Mouse (Mus musculus) embryonic facial prominence, embryonic 14.5 days (tissue): ENCODE results near the gene Marcks. TPM values are rescaled to one million over a fixed set of nuclear protein-coding genes. Genes with fewer than 3 reads are reported as not detected.

Experiments
- ATAC-seq: fragments of 200-750 bp; cut with Nextera tagmentation; 2 replicates; pipeline ENCODE4 v1.8.0; 2017; ENCODE audit warnings: low read depth, moderate number of reproducible peaks, moderate TSS enrichment
- DNase-seq: peaks from one replicate; pipeline ENCODE4 v3.0.0-alpha.2; 2015; ENCODE audit warnings: low spot score
- H3K27ac ChIP-seq: fragments of 300-500 bp; sonication (generic); replicated peaks from 2 replicates; pipeline ENCODE4 v1.5.1; 2014; ENCODE audit warnings: low read depth, mild to moderate bottlenecking, low read length, moderate library complexity
- H3K27me3 ChIP-seq: fragments of 300-500 bp; sonication (generic); replicated peaks from 2 replicates; pipeline ENCODE4 v1.6.1; 2014; ENCODE audit warnings: low read length; ENCODE audit not compliant: control insufficient read depth, insufficient read depth
- H3K36me3 ChIP-seq: fragments of 300-500 bp; sonication (generic); 2 replicates; pipeline ENCODE4 v1.6.1; 2014; ENCODE audit warnings: low read length, mixed read lengths; ENCODE audit not compliant: control insufficient read depth, insufficient read depth
- H3K4me1 ChIP-seq: fragments of 300-500 bp; sonication (generic); 2 replicates; pipeline ENCODE4 v1.6.1; 2014; ENCODE audit warnings: antibody characterized with exemption, low read length; ENCODE audit not compliant: control insufficient read depth, insufficient read depth
- H3K4me2 ChIP-seq: fragments of 300-500 bp; sonication (generic); 2 replicates; pipeline ENCODE4 v1.6.1; 2014; ENCODE audit warnings: low read depth, mild to moderate bottlenecking, low read length, moderate library complexity, mixed read lengths
- H3K4me3 ChIP-seq: fragments of 300-500 bp; sonication (generic); 2 replicates; pipeline ENCODE4 v1.5.1; 2014; ENCODE audit warnings: low read depth, mild to moderate bottlenecking, low read length
- H3K9ac ChIP-seq: fragments of 300-500 bp; sonication (generic); 2 replicates; pipeline ENCODE4 v1.6.1; 2014; ENCODE audit warnings: low read depth, mild to moderate bottlenecking, low read length, moderate library complexity, mixed read lengths
- H3K9me3 ChIP-seq: fragments of 300-500 bp; sonication (generic); 2 replicates; pipeline ENCODE4 v1.6.1; 2016; ENCODE audit warnings: low read length; ENCODE audit not compliant: control insufficient read depth
- WGBS: fragments of 180-500 bp; shearing (Covaris S2); extraction: QIAGEN DNeasy Blood & Tissue Kit; methylation state at CpG from one replicate; pipeline ENCODE4 v1.1.7; 2014; 5-methylcytosine and 5-hydroxymethylcytosine counted together
- polyA plus RNA-seq: library from polyadenylated mRNA; unstranded; fragments of >200 nt; fragmentation: Nextera tagmentation; extraction: Ambion mirVana; gene quantifications from 2 replicates; pipeline ENCODE4 v1.2.1, GENCODE M21; 2014

Gene Marcks
- 234 and 262 TPM in 2 replicates for polyA plus RNA-seq

DNA sequence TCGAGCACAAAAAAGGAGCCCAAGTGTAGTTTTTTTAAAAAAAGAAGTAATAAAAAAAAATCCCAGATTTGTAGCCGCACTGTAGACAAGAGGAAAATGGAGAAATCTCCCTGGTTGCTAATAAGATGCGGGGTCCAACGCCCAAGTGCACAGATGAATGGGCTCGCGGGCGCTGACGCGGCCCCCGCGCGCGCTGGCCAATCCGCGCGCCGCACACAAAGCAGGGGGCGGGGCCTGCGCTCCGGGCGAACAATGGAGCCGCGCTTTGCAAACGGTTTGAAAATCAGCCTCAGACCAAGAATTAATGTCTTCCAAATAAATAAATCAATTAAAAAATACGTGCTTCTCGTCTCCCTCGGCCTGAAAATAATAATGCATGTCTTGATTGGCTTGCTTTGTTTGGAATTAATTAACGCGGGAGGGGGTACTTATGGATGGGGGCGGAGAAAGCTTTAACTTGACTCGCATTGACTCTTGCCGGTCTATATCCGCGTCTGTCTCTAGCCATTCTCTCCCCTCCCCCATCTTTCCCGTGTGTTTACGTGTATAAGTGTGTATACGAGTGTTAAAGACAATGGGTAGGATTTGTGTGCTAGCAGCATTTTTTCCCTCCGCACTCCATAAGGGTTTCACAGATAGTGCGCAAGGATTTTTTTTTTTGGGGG is at the start of gene Marcks:
Gene Marcks, minus strand, starts transcription at position 143 of the 665 bp plus-strand sequence.
- DNase-seq = peak; percentile 98
- peak within 1 kb of the TSS; percentile 100 for H3K27ac ChIP-seq
- peak within 1 kb of the TSS; percentile 69 for H3K4me2 ChIP-seq
- 0% methylated on average over 39 of the region's 39 CpGs for WGBS
- peak; percentile 55 for ATAC-seq
- no peaks in the 10 kb centered on the region for H3K9me3 ChIP-seq
- H3K9ac ChIP-seq = peak within 1 kb of the TSS; percentile 100
- H3K4me1 ChIP-seq = peaks cover 11% of the 10 kb centered on the region; the same call in 1 of the 2 replicates
- H3K36me3 ChIP-seq = peaks cover 27% of the 10 kb centered on the region
- no peaks in the 10 kb centered on the region for H3K27me3 ChIP-seq
- peak within 1 kb of the TSS; percentile 85 for H3K4me3 ChIP-seq

DNA sequence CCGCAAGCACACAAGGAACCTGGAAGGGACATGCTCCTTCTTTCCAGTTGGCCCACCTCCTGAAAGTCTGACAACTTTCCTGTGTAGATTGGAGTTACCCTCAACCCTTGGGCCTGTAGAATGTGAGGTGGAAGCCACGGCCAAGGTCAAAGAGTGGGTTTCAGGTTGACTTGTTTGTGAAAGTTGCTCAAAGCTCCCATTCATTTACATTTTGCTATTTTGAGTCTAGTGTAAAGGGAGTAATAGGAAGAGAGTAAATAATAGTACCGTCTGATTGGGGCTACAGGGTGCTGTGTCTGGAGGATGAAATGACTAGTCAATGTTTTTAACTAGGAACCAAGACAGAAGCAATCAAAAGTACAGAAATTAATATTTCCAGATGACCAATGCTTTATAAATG is 38.4 kb upstream of the Marcks start:
- Histone ChIP-seq H3K27me3 (no peaks in the 10 kb centered on the region), H3K36me3 (no peaks in the 10 kb centered on the region), H3K27ac (no peak overlapping the region), H3K4me2 (no peak overlapping the region), H3K9ac (no peak overlapping the region), H3K4me1 (no peaks in the 10 kb centered on the region), H3K9me3 (peaks cover 5% of the 10 kb centered on the region; the same call in 1 of the 2 replicates), H3K4me3 (no peak overlapping the region)
- 95% methylated on average over 3 of the region's 3 CpGs for WGBS
- DNase-seq (no peak), ATAC-seq (no peak)

DNA sequence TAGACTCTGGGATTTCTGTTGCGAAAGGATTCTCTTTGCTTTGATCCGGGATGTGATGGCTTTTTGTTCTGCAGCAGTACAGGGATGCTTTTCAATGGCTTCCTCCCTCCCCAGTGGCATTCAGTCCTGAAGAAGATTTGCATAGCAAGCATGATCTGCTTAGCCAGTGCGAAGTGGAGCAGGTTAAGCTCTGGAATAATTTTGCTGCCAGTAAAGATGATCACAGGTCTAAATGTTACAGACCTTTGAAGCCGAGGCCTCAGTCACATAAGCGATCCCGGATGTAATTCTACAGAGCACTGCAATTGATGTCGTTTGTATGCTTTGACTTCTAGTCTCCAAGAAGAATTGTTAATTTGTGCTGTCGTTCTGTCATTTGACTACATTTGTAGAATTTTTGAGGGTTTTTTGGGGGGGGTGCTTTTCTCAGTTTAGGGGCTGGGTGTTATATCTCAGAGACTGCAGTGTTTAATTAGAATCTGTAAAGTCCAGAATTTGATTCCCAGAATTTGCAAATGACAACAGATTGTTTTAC is 33.8 kb upstream of the Marcks start:
- WGBS = 65% methylated on average over 8 of the region's 8 CpGs
- Histone ChIP-seq H3K36me3 (no peaks in the 10 kb centered on the region), H3K4me2 (no peak overlapping the region), H3K9me3 (peaks cover 5% of the 10 kb centered on the region; the same call in 1 of the 2 replicates), H3K27ac (no peak overlapping the region), H3K4me1 (no peaks in the 10 kb centered on the region), H3K27me3 (no peaks in the 10 kb centered on the region), H3K4me3 (no peak overlapping the region), H3K9ac (no peak overlapping the region)
- no peak for ATAC-seq
- no peak for DNase-seq

DNA sequence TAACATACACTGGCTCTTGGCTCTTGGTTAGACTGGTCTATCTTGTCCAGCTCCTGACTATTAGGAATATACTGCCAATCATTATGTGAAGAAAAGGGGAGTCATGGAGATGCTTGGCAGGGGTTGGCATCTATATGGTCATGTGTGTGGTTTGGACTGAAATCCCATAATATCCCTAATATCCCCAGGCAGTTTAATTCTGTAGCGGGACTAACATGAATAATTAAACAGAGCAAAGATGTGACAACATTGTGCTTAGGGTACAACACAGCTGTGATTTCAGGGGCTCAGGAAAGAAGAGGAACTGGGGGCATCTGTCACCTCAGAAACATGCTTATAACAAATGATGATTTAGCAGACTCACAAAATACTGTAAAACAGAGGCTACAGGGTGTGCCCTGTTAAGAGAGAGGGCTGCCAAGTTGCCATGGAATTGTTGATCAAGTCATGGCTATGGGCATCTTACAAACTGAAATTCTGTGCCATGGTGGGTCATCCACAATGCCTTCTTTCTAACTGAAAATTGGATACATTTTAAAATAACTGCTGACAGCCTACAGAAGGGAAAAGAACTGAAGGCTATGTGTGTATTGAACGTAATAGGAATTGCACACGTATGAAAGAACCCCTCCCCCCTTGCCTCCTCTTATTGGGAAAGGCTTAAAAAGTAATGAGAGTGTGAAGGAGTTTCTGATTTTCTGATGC is 33.1 kb upstream of the Marcks start:
- 75% methylated on average over 3 of the region's 3 CpGs for WGBS
- Histone ChIP-seq H3K4me1 (no peaks in the 10 kb centered on the region), H3K9me3 (peaks cover 5% of the 10 kb centered on the region; the same call in 1 of the 2 replicates), H3K4me3 (no peak overlapping the region), H3K4me2 (no peak overlapping the region), H3K27ac (no peak overlapping the region), H3K9ac (no peak overlapping the region), H3K36me3 (no peaks in the 10 kb centered on the region), H3K27me3 (no peaks in the 10 kb centered on the region)
- ATAC-seq (no peak), DNase-seq (no peak)

DNA sequence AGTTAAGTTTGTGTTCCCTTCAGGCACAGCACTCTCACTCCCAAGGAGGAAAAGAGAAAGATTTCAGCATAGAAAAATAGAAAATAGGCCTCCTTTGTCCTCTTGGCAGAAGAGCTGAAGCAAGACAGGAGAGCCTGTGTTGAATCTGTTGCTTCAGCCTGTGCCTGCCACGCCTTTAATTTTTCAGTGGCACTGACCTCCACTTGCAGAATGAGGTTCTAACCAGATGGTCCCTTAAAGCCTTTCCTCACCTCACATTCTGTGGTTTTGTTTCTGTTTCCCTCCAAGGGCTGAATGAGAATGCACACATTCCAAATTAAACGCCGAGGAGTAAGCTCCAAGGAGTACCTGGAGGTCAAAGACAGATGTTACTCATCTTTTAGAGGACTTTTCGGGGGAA is 32.2 kb upstream of the Marcks start:
- peak; percentile 11 for DNase-seq
- 43% methylated on average over 4 of the region's 4 CpGs for WGBS
- ATAC-seq = no peak
- H3K9me3 ChIP-seq = peaks cover 5% of the 10 kb centered on the region; the same call in 1 of the 2 replicates
- H3K27ac ChIP-seq = no peak overlapping the region
- no peaks in the 10 kb centered on the region for H3K4me1 ChIP-seq
- no peaks in the 10 kb centered on the region for H3K36me3 ChIP-seq
- no peak overlapping the region for H3K4me2 ChIP-seq
- no peaks in the 10 kb centered on the region for H3K27me3 ChIP-seq
- no peak overlapping the region for H3K4me3 ChIP-seq
- H3K9ac ChIP-seq = no peak overlapping the region

DNA sequence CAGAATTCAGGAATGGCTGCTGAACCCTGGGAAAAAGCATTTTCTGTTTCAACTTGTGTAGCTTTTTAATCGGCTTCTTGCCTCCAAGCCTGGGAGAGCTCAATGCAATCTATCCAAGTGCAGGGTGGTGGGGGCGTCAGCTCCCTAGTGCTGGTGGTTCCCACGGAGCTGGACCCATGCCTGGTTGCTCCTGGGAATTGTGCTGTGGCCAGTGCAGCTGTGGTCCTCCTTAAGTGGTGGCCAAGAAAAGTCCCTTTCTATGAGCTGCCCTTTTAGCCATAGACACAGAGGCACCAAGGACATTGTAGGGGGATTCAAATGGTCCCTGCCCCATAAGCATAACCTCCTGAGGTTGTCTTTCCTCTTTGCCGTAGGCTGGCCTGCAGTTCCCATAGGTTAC is 31.7 kb upstream of the Marcks start:
- no peak for DNase-seq
- Histone ChIP-seq H3K9ac (no peak overlapping the region), H3K9me3 (peaks cover 5% of the 10 kb centered on the region; the same call in 1 of the 2 replicates), H3K36me3 (no peaks in the 10 kb centered on the region), H3K27ac (no peak overlapping the region), H3K27me3 (no peaks in the 10 kb centered on the region), H3K4me1 (no peaks in the 10 kb centered on the region), H3K4me2 (no peak overlapping the region), H3K4me3 (no peak overlapping the region)
- ATAC-seq = no peak
- 63% methylated on average over 4 of the region's 4 CpGs for WGBS

DNA sequence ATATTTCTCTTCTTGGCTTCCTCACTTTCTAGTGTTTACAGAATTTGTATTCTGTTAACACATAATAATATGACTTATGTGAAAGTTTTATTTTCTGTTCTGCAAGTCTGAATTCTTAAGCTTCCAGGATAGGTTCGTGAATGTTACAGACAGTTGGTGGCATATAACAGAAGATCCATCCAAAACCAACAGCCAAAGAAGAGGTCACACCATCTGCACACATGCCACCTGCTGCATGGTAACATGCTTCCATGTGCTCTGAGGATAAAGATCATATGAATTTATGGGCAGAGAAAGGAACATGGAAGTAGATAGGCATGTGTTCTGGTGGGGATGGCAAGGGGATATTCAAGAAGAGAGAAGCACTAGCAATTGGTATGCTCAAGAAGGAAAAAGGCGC is 28.8 kb upstream of the Marcks start:
- H3K27ac ChIP-seq = no peak overlapping the region
- WGBS = 88% methylated on average over 2 of the region's 2 CpGs
- H3K4me1 ChIP-seq = no peaks in the 10 kb centered on the region
- no peak for ATAC-seq
- H3K27me3 ChIP-seq = no peaks in the 10 kb centered on the region
- no peak overlapping the region for H3K4me3 ChIP-seq
- no peak overlapping the region for H3K4me2 ChIP-seq
- no peaks in the 10 kb centered on the region for H3K9me3 ChIP-seq
- no peak overlapping the region for H3K9ac ChIP-seq
- H3K36me3 ChIP-seq = no peaks in the 10 kb centered on the region
- no peak for DNase-seq

DNA sequence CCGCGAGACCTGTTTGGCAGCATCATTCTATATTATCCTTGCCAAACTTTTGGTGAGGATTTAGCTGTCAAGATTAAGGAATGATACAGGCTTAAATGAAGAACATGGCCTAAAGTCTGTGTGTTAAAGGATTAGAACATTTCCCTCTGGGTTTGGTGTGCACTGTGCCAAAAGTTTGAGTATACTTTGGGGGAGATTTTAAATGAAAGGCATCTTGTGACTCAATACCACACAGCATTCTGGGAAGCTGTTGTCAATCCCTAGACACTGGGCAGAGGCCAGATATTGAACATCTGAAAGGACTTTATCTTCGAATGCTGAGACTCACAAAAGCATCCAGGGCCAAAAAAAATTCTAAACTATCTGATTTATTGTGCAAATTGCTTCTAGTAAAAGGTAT is 21.0 kb upstream of the Marcks start:
- no peak overlapping the region for H3K4me2 ChIP-seq
- peak; percentile 76 for ATAC-seq

More for the DNA sequence above, 21.0 kb upstream of the Marcks start:
- Histone ChIP-seq H3K36me3 (no peaks in the 10 kb centered on the region), H3K27ac (no peak overlapping the region), H3K4me3 (no peak overlapping the region), H3K4me1 (peaks cover under 1% of the 10 kb centered on the region; the same call in 1 of the 2 replicates), H3K9ac (no peak overlapping the region), H3K27me3 (no peaks in the 10 kb centered on the region), H3K9me3 (no peaks in the 10 kb centered on the region)
- DNase-seq = peak; percentile 87
- WGBS = 68% methylated on average over 3 of the region's 3 CpGs
